Mouse (Mus musculus) embryonic facial prominence, embryonic 11.5 days (tissue): ENCODE measurements at regions not wholly inside any gene's neighbourhood (a gene's known extent, or its start where the extent isn't known, plus 50 kb on each side); places are given as distances from the start of the nearest gene placed in this dataset.

ENCODE experiments used
- ATAC-seq: fragments of 200-750 bp; cut with Nextera tagmentation; replicated peaks from 2 replicates; pipeline ENCODE4 v1.8.0; 2017; ENCODE audit warnings: low read depth; ENCODE audit not compliant: insufficient number of reproducible peaks, low FRiP score, low TSS enrichment
- DNase-seq: peaks from one replicate; pipeline ENCODE4 v3.0.0-alpha.2; 2015; ENCODE audit warnings: low spot score
- H3K27ac ChIP-seq: fragments of 300-500 bp; sonication (generic); replicated peaks from 2 replicates; pipeline ENCODE4 v1.5.1; 2014; ENCODE audit warnings: mild to moderate bottlenecking, low read depth, low read length, control low read depth
- H3K27me3 ChIP-seq: fragments of 300-500 bp; sonication (generic); 2 replicates; pipeline ENCODE4 v1.6.1; 2014; ENCODE audit warnings: mild to moderate bottlenecking, low read length, moderate library complexity, mixed read lengths; ENCODE audit not compliant: control insufficient read depth, insufficient read depth
- H3K36me3 ChIP-seq: fragments of 300-500 bp; sonication (generic); replicated peaks from 2 replicates; pipeline ENCODE4 v1.6.1; 2014; ENCODE audit warnings: low read depth, mild to moderate bottlenecking, low read length, moderate library complexity, mixed read lengths; ENCODE audit not compliant: control insufficient read depth, insufficient read depth
- H3K4me1 ChIP-seq: fragments of 300-500 bp; sonication (generic); 2 replicates; pipeline ENCODE4 v1.6.1; 2014; ENCODE audit warnings: low read length, mixed read lengths; ENCODE audit not compliant: control insufficient read depth, insufficient read depth
- H3K4me2 ChIP-seq: fragments of 300-500 bp; sonication (generic); 2 replicates; pipeline ENCODE4 v1.6.1; 2014; ENCODE audit warnings: low read depth, mild to moderate bottlenecking, control low read depth, low read length, moderate library complexity
- H3K4me3 ChIP-seq: fragments of 300-500 bp; sonication (generic); 2 replicates; pipeline ENCODE4 v1.5.1; 2014; ENCODE audit warnings: low read depth, low read length, control low read depth
- H3K9ac ChIP-seq: fragments of 300-500 bp; sonication (generic); replicated peaks from 2 replicates; pipeline ENCODE4 v1.6.1; 2014; ENCODE audit warnings: mild to moderate bottlenecking, control low read depth, low read length
- H3K9me3 ChIP-seq: fragments of 300-500 bp; sonication (generic); replicated peaks from 2 replicates; pipeline ENCODE4 v1.6.1; 2016; ENCODE audit warnings: mild to moderate bottlenecking, low read length, inconsistent platforms, mixed read lengths; ENCODE audit not compliant: control insufficient read depth
- WGBS: fragments of 180-500 bp; shearing (Covaris S2); extraction: QIAGEN DNeasy Blood & Tissue Kit; methylation state at CpG from one replicate; pipeline ENCODE4 v1.1.7; 2014; 5-methylcytosine and 5-hydroxymethylcytosine counted together

DNA sequence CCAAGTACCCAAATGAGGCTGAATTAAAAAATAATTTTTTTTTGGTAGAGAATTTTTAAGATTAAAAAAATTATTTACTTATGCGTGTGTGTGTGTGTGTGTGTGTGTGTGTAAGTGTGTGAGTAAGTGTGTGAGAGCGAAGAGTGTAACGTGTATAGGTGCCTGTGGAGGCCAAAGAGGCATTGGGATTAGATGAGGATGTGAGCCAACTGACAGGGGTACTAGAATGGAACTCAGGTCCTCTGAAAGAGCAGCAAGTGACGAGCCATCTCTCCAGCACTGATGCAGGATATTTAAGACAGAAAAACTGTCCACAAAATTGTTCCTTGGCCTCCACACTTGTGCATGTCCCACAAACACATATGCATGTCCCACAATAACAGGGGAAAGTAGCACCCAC is 121.0 kb downstream of the Qrsl1 start:
- H3K4me1 ChIP-seq, result no peaks in the 10 kb centered on the region
- WGBS, result 88% methylated on average over 4 of the region's 4 CpGs
- DNase-seq, result no peak
- H3K4me3 ChIP-seq, result no peak overlapping the region
- no peaks in the 10 kb centered on the region for H3K9me3 ChIP-seq
- no peak overlapping the region for H3K9ac ChIP-seq
- no peak overlapping the region for H3K4me2 ChIP-seq
- no peak overlapping the region for H3K27ac ChIP-seq
- no peak for ATAC-seq
- H3K36me3 ChIP-seq, result no peaks in the 10 kb centered on the region
- no peaks in the 10 kb centered on the region for H3K27me3 ChIP-seq

DNA sequence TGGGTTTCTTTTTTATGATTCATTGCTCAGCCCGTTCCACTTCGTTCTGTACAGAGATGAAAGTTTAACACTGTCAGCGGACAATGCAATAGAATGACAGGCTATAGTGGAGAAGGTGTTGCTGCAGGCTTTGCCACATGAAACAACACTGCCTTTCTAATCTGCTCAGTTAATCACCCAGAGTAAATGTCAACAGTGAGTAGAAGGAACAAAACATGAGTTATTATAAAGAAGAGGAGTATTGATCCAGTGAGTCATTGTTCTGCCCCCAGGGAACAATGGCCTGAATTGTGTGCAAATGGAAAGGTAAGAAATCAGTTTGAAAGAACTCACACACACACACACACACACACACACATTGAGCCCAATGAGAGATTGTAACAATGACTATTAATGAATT is 118.2 kb downstream of the Qrsl1 start:
- H3K4me3 ChIP-seq, result no peak overlapping the region
- H3K9ac ChIP-seq, result no peak overlapping the region
- no peaks in the 10 kb centered on the region for H3K4me1 ChIP-seq
- DNase-seq (no peak), ATAC-seq (no peak)
- no peak overlapping the region for H3K27ac ChIP-seq
- no peaks in the 10 kb centered on the region for H3K36me3 ChIP-seq
- no peak overlapping the region for H3K4me2 ChIP-seq
- no peaks in the 10 kb centered on the region for H3K9me3 ChIP-seq
- 86% methylated on average over 3 of the region's 3 CpGs for WGBS
- no peaks in the 10 kb centered on the region for H3K27me3 ChIP-seq

DNA sequence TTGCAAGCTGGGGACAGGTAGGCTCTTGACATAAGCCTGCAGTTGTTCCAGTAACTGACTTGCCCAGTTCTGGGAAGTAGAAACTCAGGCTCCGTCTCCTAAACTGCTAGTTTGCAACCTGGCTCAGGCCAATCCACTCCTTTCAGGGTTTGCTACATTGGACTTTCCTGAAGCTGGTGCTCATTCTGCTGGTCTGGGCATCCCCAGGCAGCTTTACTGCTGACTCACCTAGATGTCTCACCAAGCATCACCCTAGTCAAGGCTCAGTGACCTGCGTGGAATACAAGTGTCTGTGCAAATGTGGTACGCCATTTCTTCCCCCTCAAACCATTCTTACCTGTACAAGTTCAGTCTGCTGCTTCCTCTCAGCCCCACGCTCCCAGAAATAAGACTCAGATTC is 110.8 kb downstream of the Qrsl1 start:
- DNase-seq (no peak), ATAC-seq (no peak)
- Histone ChIP-seq H3K36me3 (no peaks in the 10 kb centered on the region), H3K4me1 (no peaks in the 10 kb centered on the region), H3K27ac (no peak overlapping the region), H3K4me3 (no peak overlapping the region), H3K4me2 (no peak overlapping the region), H3K27me3 (no peaks in the 10 kb centered on the region), H3K9me3 (no peaks in the 10 kb centered on the region), H3K9ac (no peak overlapping the region)
- 93% methylated on average over 4 of the region's 4 CpGs for WGBS

GRCm38 (mm10) chr10:43791525-43792021 is 110.0 kb downstream of the Qrsl1 start:
- Histone ChIP-seq H3K4me3 (no peak overlapping the region), H3K27me3 (no peaks in the 10 kb centered on the region), H3K4me1 (no peaks in the 10 kb centered on the region), H3K9me3 (no peaks in the 10 kb centered on the region), H3K27ac (no peak overlapping the region), H3K36me3 (no peaks in the 10 kb centered on the region), H3K9ac (no peak overlapping the region), H3K4me2 (no peak overlapping the region)
- ATAC-seq (no peak), DNase-seq (no peak)
- WGBS, result 90% methylated on average over 4 of the region's 4 CpGs

GRCm38 (mm10) chr10:43792618-43793017 is 108.9 kb downstream of the Qrsl1 start:
- Histone ChIP-seq H3K27ac (no peak overlapping the region), H3K4me2 (no peak overlapping the region), H3K27me3 (no peaks in the 10 kb centered on the region), H3K9ac (no peak overlapping the region), H3K9me3 (no peaks in the 10 kb centered on the region), H3K4me3 (no peak overlapping the region), H3K4me1 (no peaks in the 10 kb centered on the region), H3K36me3 (no peaks in the 10 kb centered on the region)
- no peak for ATAC-seq
- 80% methylated on average over 3 of the region's 3 CpGs for WGBS
- DNase-seq, result no peak

GRCm38 (mm10) chr10:43794587-43794986 is 107.0 kb downstream of the Qrsl1 start:
- Histone ChIP-seq H3K27ac (no peak overlapping the region), H3K9ac (no peak overlapping the region), H3K27me3 (no peaks in the 10 kb centered on the region), H3K4me3 (no peak overlapping the region), H3K9me3 (no peaks in the 10 kb centered on the region), H3K36me3 (no peaks in the 10 kb centered on the region), H3K4me1 (no peaks in the 10 kb centered on the region), H3K4me2 (no peak overlapping the region)
- no peak for ATAC-seq
- DNase-seq, result no peak
- 74% methylated on average over 9 of the region's 9 CpGs for WGBS

DNA sequence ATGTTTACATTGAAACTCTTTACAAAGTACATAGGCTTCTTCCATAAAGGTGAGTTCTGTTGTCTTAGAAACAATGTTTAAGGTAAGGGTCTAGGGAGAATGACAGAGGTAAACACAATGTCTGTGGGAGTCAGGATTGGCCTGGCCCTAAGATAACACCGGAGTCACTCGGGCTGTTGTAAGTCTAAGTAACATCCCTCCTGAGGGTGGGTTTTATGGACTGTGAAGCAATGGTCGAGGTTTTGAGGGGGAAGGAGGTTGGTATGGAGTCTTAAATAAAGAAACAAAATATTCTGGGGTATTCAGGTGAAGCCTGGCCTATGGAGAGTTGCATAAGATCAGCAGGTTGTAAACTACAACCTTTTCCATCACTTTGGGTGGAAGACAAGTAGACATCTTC is 101.5 kb downstream of the Qrsl1 start:
- H3K9ac ChIP-seq, result no peak overlapping the region
- H3K9me3 ChIP-seq, result no peaks in the 10 kb centered on the region
- 84% methylated on average over 3 of the region's 3 CpGs for WGBS
- H3K27ac ChIP-seq, result no peak overlapping the region
- ATAC-seq, result no peak
- no peaks in the 10 kb centered on the region for H3K27me3 ChIP-seq
- DNase-seq, result no peak
- H3K4me1 ChIP-seq, result no peaks in the 10 kb centered on the region
- no peak overlapping the region for H3K4me3 ChIP-seq
- H3K36me3 ChIP-seq, result no peaks in the 10 kb centered on the region
- H3K4me2 ChIP-seq, result no peak overlapping the region

- Histone ChIP-seq H3K4me3 (no peak overlapping the region), H3K36me3 (no peaks in the 10 kb centered on the region), H3K4me2 (no peak overlapping the region), H3K9ac (no peak overlapping the region), H3K27me3 (no peaks in the 10 kb centered on the region), H3K4me1 (no peaks in the 10 kb centered on the region), H3K27ac (no peak overlapping the region), H3K9me3 (no peaks in the 10 kb centered on the region)
- WGBS, result 75% methylated on average over 5 of the region's 5 CpGs
- no peak for DNase-seq
- ATAC-seq, result no peak
Measured at GRCm38 (mm10) chr10:43815291-43815690, 86.3 kb downstream of the Qrsl1 start.
